Mouse (Mus musculus) stomach, embryonic 16.5 days (tissue): ENCODE measurements at regions not wholly inside any gene's neighbourhood (a gene's known extent, or its start where the extent isn't known, plus 50 kb on each side); places are given as distances from the start of the nearest gene placed in this dataset.

Experiments
- ATAC-seq: fragments of 200-750 bp; cut with Nextera tagmentation; 2 replicates; pipeline ENCODE4 v1.8.0; 2017; ENCODE audit warnings: moderate number of reproducible peaks, moderate TSS enrichment; ENCODE audit not compliant: insufficient read depth, low FRiP score
- H3K27ac ChIP-seq: fragments of 300-500 bp; sonication (generic); 2 replicates; pipeline ENCODE4 v1.5.1; 2014; ENCODE audit warnings: low read length
- H3K27me3 ChIP-seq: fragments of 300-500 bp; sonication (generic); 2 replicates; pipeline ENCODE4 v1.6.1; 2014; ENCODE audit warnings: low read length, control low read depth, mixed read lengths; ENCODE audit not compliant: control insufficient read depth, insufficient read depth
- H3K36me3 ChIP-seq: fragments of 300-500 bp; sonication (generic); 2 replicates; pipeline ENCODE4 v1.6.1; 2014; ENCODE audit warnings: low read length; ENCODE audit not compliant: control insufficient read depth, insufficient read depth
- H3K4me1 ChIP-seq: fragments of 300-500 bp; sonication (generic); 2 replicates; pipeline ENCODE4 v1.6.1; 2014; ENCODE audit warnings: low read length, control low read depth, mixed read lengths; ENCODE audit not compliant: control insufficient read depth, insufficient read depth
- H3K4me2 ChIP-seq: fragments of 300-500 bp; sonication (generic); 2 replicates; pipeline ENCODE4 v1.6.1; 2014; ENCODE audit warnings: low read depth, low read length, mixed read lengths
- H3K4me3 ChIP-seq: fragments of 300-500 bp; sonication (generic); replicated peaks from 2 replicates; pipeline ENCODE4 v1.5.1; 2014; ENCODE audit warnings: mild to moderate bottlenecking, low read length
- H3K9ac ChIP-seq: fragments of 300-500 bp; sonication (generic); 2 replicates; pipeline ENCODE4 v1.6.1; 2014; ENCODE audit warnings: low read length
- H3K9me3 ChIP-seq: fragments of 300-500 bp; sonication (generic); replicated peaks from 2 replicates; pipeline ENCODE4 v1.6.1; 2016; ENCODE audit warnings: low read length, control low read depth; ENCODE audit not compliant: control insufficient read depth
- whole genome bisulfite sequencing: fragments of 180-500 bp; shearing (Covaris S2); extraction: QIAGEN DNeasy Blood & Tissue Kit; methylation state at CpG from one replicate; pipeline ENCODE4 v1.1.7; 2014; 5-methylcytosine and 5-hydroxymethylcytosine counted together

DNA sequence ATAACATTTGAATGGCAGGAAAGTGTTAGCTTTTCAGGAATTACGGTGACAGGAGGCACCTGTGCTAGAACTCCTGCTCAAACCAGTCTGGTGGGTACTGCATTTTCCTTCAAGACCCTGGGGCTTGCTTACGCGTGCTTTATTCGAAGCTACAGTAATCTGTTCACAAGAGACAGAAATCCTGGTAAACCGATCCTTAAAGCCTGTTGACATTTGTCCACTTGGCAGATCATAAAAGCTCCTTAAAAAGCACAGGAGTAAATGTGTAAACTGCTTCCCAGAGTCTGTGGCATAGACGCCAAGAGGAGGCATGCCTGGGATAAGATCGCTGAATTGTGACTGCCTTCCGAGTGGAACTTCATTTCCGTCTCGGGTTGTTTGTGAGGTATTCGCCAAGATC is 130.5 kb downstream of the Rpl36a-ps1 start:
- Histone ChIP-seq H3K4me1 (no peaks in the 10 kb centered on the region), H3K36me3 (no peaks in the 10 kb centered on the region), H3K27ac (no peak overlapping the region), H3K9me3 (no peaks in the 10 kb centered on the region), H3K4me2 (no peak overlapping the region), H3K9ac (no peak overlapping the region), H3K27me3 (no peaks in the 10 kb centered on the region), H3K4me3 (no peak overlapping the region)
- WGBS = 53% methylated on average over 11 of the region's 11 CpGs
- no peak for ATAC-seq

DNA sequence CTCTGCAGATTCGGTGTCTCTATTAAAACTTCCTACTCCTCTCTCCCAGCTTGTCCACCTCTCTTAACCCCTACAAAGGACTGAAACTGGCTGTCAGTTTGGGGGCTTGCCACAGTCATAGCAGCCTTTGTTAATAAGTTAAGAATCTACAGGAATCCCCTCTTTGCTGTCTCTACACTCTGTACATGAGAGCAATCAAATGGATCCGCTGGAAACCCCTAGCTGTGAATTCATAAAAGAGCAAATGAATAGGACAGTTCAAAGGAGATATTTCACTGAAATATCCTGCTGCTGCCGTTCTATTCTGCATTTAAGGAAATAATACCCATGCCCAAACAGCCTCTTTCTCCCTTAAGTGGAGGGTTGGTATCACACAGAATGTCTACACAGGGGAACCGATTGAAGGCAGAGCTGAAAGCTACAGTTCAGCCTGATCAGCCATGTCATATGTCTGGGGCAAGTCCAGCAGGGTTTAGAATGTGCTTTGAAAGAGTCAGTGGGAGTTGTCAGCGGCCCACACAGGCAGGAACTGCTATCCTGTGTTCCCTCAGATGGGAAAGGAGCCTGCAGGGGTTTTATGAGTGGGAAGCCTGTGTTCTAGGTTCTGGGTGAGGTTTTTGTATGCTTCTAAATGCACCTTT is 131.9 kb downstream of the Rpl36a-ps1 start:
- Histone ChIP-seq H3K4me1 (no peaks in the 10 kb centered on the region), H3K4me3 (no peak overlapping the region), H3K27ac (no peak overlapping the region), H3K9ac (no peak overlapping the region), H3K27me3 (no peaks in the 10 kb centered on the region), H3K9me3 (no peaks in the 10 kb centered on the region), H3K36me3 (no peaks in the 10 kb centered on the region), H3K4me2 (no peak overlapping the region)
- ATAC-seq = no peak
- 74% methylated on average over 5 of the region's 5 CpGs for WGBS

DNA sequence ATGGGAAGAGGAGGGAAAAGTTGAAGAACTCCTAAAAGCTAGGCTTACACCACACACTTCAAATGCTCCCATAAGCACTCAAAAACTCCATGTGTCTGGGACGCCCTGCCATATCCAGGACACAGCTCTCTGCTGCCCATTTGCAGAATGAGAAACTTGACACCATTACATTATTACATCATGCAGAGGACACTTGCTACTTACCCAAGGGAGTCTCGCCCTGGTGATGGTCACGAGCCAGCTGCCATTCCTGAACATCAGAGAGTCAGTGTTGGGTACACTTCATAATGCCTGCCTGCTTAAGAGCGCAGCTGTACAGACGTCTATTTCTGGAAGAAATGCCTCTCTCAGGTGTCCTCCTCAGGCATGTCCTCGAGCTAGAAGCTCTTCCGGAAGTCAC is 135.3 kb downstream of the Rpl36a-ps1 start:
- Histone ChIP-seq H3K4me3 (no peak overlapping the region), H3K4me1 (no peaks in the 10 kb centered on the region), H3K4me2 (no peak overlapping the region), H3K27ac (no peak overlapping the region), H3K9me3 (no peaks in the 10 kb centered on the region), H3K9ac (no peak overlapping the region), H3K36me3 (no peaks in the 10 kb centered on the region), H3K27me3 (no peaks in the 10 kb centered on the region)
- ATAC-seq = no peak
- WGBS = 79% methylated on average over 7 of the region's 7 CpGs

DNA sequence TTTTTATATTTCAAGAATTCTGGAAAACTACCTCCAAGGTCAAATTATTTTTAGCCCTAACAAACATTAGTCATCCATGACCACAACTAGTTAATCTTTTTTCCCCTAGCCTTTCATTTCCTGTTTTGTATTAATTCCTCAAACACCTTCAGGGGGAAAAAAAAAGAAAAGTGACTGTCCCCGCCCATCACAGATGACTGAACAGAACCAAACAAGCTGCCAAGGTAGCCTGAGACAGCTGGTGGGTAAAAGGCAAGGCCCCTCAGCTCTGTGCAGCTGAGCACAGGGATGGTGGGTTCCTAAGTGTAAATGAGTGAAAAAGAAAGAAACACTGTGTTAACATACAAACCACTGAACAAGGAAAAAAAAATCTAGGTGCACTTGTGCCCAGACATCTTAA is 145.6 kb downstream of the Rpl36a-ps1 start:
- no peaks in the 10 kb centered on the region for H3K4me1 ChIP-seq
- H3K27me3 ChIP-seq = no peaks in the 10 kb centered on the region
- no peak overlapping the region for H3K4me2 ChIP-seq
- 34% methylated on average over 1 of the region's 1 CpGs for WGBS
- H3K9me3 ChIP-seq = no peaks in the 10 kb centered on the region
- H3K27ac ChIP-seq = no peak overlapping the region
- no peak overlapping the region for H3K9ac ChIP-seq
- no peaks in the 10 kb centered on the region for H3K36me3 ChIP-seq
- ATAC-seq = no peak
- no peak overlapping the region for H3K4me3 ChIP-seq

DNA sequence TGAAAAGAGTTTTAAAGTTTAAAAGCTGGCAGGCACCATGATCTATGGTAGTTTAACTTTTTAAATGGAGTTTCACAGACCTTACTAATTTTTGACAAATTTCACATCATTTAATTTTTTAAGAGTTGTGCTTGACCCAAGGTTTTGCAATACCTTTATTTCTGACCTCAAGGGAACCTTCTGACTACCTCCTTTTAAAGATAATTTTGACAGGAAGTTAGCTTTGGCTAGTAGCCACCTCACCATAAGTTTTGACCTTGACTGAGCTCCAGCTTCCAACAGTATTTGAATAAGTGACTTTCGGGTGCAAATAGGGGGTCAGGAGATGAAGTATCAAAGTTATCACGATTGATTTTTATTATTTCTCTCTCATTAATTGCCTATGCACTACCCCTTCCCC is 149.9 kb downstream of the Rpl36a-ps1 start:
- H3K27ac ChIP-seq = no peak overlapping the region
- no peak overlapping the region for H3K4me2 ChIP-seq
- no peaks in the 10 kb centered on the region for H3K4me1 ChIP-seq
- H3K36me3 ChIP-seq = no peaks in the 10 kb centered on the region
- no peak overlapping the region for H3K9ac ChIP-seq
- no peaks in the 10 kb centered on the region for H3K9me3 ChIP-seq
- H3K4me3 ChIP-seq = no peak overlapping the region
- no peaks in the 10 kb centered on the region for H3K27me3 ChIP-seq
- ATAC-seq = no peak
- WGBS = 70% methylated on average over 2 of the region's 2 CpGs

DNA sequence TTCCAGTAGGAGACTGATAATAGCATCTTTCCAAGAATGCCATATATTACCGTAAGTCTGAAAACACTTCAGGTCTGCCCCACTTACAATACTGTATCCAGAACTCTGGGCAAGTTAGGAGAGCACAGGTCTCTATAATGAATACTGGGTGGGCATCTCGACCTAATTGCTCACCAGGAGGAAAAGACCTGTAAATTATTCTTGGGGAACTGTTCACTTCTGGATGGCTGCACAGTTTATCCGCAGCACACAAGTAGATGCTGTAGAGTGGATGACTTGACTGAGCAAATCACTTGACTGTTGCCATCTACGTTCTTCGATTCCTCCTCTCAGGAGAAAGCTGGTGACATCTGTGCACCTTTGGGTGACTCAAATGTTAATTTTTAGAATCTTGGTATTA is 159.8 kb downstream of the Rpl36a-ps1 start:
- H3K36me3 ChIP-seq = no peaks in the 10 kb centered on the region
- H3K27ac ChIP-seq = no peak overlapping the region
- H3K9me3 ChIP-seq = no peaks in the 10 kb centered on the region
- H3K4me3 ChIP-seq = no peak overlapping the region
- no peaks in the 10 kb centered on the region for H3K4me1 ChIP-seq
- H3K9ac ChIP-seq = no peak overlapping the region
- H3K4me2 ChIP-seq = no peak overlapping the region
- H3K27me3 ChIP-seq = no peaks in the 10 kb centered on the region
- no peak for ATAC-seq
- WGBS = 85% methylated on average over 5 of the region's 5 CpGs

DNA sequence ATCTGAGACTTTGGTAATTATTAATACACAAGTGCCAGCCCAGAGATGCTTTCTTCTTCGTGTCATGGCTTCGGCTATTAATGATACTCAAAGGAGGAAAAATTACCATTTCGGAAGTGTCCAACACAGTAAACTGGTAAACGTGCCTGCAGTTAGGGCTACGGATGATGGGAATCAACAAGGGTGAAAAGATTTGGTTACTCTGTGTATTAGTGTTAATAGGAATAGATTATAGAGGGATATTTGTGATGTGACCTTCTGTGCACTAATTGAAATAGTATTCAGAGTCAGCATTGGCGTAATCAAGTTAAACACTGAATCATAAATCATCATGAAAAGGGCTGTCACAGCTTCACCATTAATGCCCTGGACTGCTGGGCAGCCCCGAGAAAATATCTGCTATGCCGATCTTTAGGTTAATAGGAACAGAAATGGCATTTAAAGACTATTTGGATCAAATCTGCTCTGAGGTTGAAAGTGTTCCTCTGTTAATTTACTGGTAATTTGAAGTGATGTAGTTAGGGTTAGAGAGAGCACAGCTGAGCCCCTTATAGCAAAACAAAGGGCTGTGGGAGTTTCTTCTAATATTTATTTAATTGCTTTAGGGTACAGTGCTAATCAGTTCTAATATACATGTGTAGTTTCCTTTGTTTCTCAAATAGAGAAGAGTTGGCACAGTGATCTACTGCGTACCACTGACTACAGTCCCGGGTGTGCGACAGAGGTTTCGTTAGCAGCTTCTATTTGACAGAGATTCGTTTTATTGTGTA is 160.7 kb downstream of the Rpl36a-ps1 start:
- no peaks in the 10 kb centered on the region for H3K27me3 ChIP-seq
- no peak for ATAC-seq
- H3K27ac ChIP-seq = no peak overlapping the region
- H3K9ac ChIP-seq = no peak overlapping the region
- no peaks in the 10 kb centered on the region for H3K9me3 ChIP-seq
- H3K4me2 ChIP-seq = no peak overlapping the region
- H3K4me1 ChIP-seq = no peaks in the 10 kb centered on the region
- no peaks in the 10 kb centered on the region for H3K36me3 ChIP-seq
- no peak overlapping the region for H3K4me3 ChIP-seq
- WGBS = 62% methylated on average over 13 of the region's 13 CpGs

DNA sequence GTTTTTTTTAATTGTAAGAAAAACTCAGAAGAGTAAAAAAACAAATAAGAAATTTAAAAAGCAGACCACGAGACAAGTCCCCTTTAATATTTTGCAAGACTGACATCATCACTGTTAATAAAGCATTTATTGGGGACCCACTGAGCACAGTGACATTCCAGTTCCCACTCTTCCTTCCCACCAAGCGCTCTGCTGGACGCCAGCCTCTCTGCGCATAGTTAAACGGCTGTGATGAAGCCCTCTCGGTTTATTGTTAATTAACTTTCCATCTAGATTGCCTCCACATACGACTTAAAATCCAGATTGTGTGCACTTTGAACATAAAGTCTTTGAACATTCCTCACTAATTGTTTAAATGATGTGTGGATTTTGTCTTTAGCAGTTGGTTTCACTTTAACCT is 161.7 kb downstream of the Rpl36a-ps1 start:
- no peak overlapping the region for H3K4me3 ChIP-seq
- no peak overlapping the region for H3K9ac ChIP-seq
- no peak for ATAC-seq
- H3K4me2 ChIP-seq = no peak overlapping the region
- 74% methylated on average over 7 of the region's 7 CpGs for WGBS
- H3K9me3 ChIP-seq = no peaks in the 10 kb centered on the region
- no peaks in the 10 kb centered on the region for H3K27me3 ChIP-seq
- no peak overlapping the region for H3K27ac ChIP-seq
- H3K4me1 ChIP-seq = no peaks in the 10 kb centered on the region
- no peaks in the 10 kb centered on the region for H3K36me3 ChIP-seq

DNA sequence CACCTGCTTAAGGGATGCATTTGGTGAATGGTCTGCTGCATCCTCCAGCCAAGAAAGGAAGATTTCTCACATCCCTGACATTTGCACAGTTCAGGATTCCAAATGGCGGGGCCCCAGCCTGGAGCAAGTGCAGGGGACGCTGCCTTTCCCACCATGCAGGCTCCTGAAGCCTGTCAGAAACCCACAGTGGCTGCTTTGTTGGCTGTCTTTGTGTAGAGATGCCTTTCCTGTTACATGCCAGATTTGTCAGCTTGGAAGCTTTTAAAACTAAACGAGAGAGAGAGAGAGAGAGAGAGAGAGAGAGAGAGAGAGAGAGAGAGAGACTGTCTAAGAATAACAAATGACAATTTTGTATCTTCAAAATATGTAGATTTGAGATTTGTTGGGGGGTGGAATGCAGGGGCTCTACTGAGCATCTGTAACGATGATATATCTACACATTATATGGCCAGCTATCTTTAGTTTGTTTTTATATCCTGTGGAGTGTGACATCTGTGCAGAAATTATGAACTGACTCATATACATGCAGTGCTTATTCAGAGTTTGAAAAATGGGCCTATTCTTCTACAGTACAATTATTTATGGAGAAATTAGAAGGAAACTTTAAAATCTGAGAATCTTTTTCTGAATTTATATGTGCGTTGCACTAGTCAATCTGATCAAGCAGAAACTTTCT is 164.0 kb downstream of the Rpl36a-ps1 start:
- no peak overlapping the region for H3K9ac ChIP-seq
- no peak overlapping the region for H3K27ac ChIP-seq
- no peaks in the 10 kb centered on the region for H3K36me3 ChIP-seq
- no peaks in the 10 kb centered on the region for H3K9me3 ChIP-seq
- H3K27me3 ChIP-seq = no peaks in the 10 kb centered on the region
- no peaks in the 10 kb centered on the region for H3K4me1 ChIP-seq
- H3K4me2 ChIP-seq = no peak overlapping the region
- H3K4me3 ChIP-seq = no peak overlapping the region
- no peak for ATAC-seq
- WGBS = 50% methylated on average over 5 of the region's 5 CpGs
